Mouse (Mus musculus): ENCODE measurements around the gene Eef1akmt2. TPM values are rescaled to one million over a fixed set of nuclear protein-coding genes. Genes with fewer than 3 reads are reported as not detected.

Gene Eef1akmt2
- polyA plus RNA-seq, 1 experiment: 38.1 TPM

DNA sequence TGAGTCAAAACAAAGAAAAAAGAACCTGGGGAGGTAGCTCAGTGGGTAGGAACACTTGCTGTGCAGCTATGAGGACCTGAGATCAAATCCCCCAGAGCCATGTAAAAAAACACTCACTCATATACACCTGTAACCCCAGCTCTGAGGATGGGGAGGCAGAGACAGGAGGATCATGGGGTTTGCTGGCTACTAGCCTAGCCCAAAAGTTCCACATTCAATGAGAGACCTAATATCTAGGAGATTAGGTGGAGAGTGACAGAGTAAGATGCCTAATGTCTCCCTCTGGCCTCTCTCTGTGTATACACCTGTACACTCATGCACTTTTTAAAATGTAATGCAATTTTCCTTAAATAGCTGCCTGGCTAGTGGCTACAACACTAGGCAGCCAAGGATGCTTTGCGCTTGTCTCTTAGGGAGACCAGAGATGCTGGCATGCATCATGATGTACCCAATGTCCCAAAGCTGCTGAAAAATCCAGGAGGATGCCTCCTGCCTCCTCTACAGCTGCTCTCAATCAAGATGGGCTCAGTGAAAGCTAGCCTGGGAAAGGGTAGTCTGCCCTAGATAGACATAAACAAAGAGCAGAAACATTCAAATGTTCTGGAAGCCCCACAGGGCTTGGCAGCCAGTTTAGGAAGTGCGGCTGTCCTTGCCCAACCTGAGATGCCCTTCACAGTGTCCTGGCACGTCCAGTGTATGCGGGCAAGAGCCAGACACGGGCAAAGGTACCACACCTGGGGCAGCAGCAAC lies 39.3 kb upstream of the Eef1akmt2 start:
- TF ChIP-seq CTCF (IDR thresholded peaks at IDR 0.05; ENCODE audit: borderline replicate concordance, insufficient read depth, low read length) (no peak), POLR2A (IDR thresholded peaks at IDR 0.05; ENCODE audit: low read depth, low read length) (no peak)
- H3K27ac ChIP-seq (ENCODE audit: insufficient read depth, low read length): no peak overlapping the region
- no peaks in the 10 kb centered on the region for H3K4me1 ChIP-seq (ENCODE audit: control insufficient read depth, insufficient read depth, low read length)
- H3K4me3 ChIP-seq (ENCODE audit: insufficient read depth, low read length): no peak overlapping the region

DNA sequence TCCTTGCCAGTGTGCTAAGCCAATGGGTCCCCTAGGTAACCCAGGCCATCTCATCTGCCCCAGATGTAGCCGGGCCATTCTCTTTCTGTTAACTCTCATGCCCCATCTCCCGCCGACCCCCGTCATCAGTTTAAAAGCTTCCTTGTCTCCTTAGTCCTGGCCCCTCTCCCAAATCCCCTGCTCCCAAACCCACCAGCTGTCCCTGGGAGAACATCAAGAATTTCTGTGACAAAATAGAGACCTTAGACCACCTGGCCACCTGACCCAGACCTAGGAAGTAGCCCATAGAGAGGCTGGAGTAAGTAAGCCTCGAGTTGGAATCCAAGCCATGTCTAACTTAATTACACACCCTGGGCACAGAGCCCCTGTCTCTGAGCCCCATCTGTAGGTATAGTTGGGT lies 37.7 kb upstream of the Eef1akmt2 start:
- Histone ChIP-seq H3K4me1 (ENCODE audit: control insufficient read depth, insufficient read depth, low read length) (no peaks in the 10 kb centered on the region), H3K4me3 (ENCODE audit: insufficient read depth, low read length) (no peak overlapping the region), H3K27ac (ENCODE audit: insufficient read depth, low read length) (no peak overlapping the region)
- TF ChIP-seq CTCF (IDR thresholded peaks at IDR 0.05; ENCODE audit: borderline replicate concordance, insufficient read depth, low read length) (no peak), POLR2A (IDR thresholded peaks at IDR 0.05; ENCODE audit: low read depth, low read length) (no peak)

DNA sequence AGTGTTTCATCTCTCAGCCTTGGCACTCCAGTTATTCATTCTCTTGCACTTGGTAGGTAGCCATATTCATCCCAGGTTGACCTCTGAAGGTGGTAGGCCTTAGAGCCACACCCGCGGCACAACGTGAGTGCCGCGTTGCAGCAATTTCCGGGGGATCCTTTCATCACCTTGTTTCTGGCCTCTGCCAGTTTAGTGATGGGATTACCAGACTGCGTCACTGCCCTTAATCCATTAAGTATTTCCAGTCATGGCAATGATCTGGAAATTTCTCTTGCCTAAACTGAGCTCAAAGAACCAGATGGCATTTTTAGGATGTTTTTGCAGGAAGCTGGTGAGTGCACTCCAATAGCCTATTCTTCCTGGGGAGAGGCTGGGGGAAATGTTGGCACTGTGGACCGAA lies 37.2 kb upstream of the Eef1akmt2 start:
- TF ChIP-seq POLR2A (IDR thresholded peaks at IDR 0.05; ENCODE audit: low read depth, low read length) (no peak), CTCF (IDR thresholded peaks at IDR 0.05; ENCODE audit: borderline replicate concordance, insufficient read depth, low read length) (no peak)
- Histone ChIP-seq H3K4me3 (ENCODE audit: insufficient read depth, low read length) (no peak overlapping the region), H3K27ac (ENCODE audit: insufficient read depth, low read length) (no peak overlapping the region), H3K4me1 (ENCODE audit: control insufficient read depth, insufficient read depth, low read length) (no peaks in the 10 kb centered on the region)

DNA sequence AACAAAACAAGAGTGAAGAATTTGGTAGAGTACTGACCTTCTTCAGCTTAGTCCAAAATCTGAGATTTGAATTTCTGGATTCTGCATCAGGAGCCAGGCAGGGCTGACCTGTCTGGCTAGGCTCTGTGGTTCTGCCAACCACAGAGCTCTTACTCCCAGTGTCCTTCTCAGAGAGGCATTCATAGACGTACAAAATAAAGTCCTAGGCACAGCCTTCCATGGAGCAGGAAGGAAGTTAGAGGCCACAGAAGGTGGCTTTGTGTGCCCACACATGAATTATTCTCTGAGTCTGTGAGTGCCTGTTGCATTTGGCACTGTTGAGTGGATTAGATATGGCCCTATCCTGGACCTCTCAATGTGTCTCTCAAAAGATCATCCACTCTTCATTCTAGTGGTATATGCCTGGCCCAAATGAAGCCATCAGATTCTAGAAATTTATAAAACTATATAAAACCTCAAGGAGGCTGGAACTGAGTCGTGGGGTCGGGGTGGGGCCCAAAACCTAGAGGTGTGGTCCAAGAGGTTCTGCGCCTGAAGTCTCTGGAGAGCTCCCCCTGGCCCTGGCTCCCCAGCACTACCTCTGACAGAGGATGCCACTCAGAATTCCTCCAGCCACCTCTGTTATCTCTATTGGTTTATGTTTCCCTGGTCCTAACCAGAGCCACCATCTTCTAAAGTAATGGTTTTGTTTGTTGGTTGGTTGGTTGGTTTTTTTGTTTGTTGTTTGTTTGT lies 36.2 kb upstream of the Eef1akmt2 start:
- Histone ChIP-seq H3K4me3 (ENCODE audit: insufficient read depth, low read length) (no peak overlapping the region), H3K27ac (ENCODE audit: insufficient read depth, low read length) (no peak overlapping the region), H3K4me1 (ENCODE audit: control insufficient read depth, insufficient read depth, low read length) (no peaks in the 10 kb centered on the region)
- no peak for TF ChIP-seq POLR2A (IDR thresholded peaks at IDR 0.05; ENCODE audit: low read depth, low read length)
- no peak for TF ChIP-seq CTCF (IDR thresholded peaks at IDR 0.05; ENCODE audit: borderline replicate concordance, insufficient read depth, low read length)

DNA sequence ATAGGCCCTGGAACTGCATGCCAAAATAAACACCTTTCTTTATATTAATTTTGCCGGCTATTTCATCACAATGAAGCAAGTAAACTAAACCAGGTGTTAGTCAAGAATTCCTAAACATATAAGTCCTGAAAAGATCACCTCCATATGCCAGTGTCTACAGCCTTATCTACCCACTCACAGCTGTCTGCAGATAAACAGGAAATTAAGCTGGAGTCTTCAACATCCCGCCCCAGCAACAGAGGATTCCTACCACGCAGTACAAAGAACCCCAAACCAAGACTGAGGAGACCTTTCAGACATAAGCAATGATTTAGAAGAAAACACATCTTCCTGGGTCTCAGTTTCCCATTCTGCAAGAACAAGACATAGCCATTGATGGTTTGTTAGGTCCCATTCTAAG lies 35.6 kb upstream of the Eef1akmt2 start:
- Histone ChIP-seq H3K27ac (ENCODE audit: insufficient read depth, low read length) (no peak overlapping the region), H3K4me1 (ENCODE audit: control insufficient read depth, insufficient read depth, low read length) (no peaks in the 10 kb centered on the region), H3K4me3 (ENCODE audit: insufficient read depth, low read length) (no peak overlapping the region)
- no peak for TF ChIP-seq POLR2A (IDR thresholded peaks at IDR 0.05; ENCODE audit: low read depth, low read length)
- TF ChIP-seq CTCF (IDR thresholded peaks at IDR 0.05; ENCODE audit: borderline replicate concordance, insufficient read depth, low read length): no peak

DNA sequence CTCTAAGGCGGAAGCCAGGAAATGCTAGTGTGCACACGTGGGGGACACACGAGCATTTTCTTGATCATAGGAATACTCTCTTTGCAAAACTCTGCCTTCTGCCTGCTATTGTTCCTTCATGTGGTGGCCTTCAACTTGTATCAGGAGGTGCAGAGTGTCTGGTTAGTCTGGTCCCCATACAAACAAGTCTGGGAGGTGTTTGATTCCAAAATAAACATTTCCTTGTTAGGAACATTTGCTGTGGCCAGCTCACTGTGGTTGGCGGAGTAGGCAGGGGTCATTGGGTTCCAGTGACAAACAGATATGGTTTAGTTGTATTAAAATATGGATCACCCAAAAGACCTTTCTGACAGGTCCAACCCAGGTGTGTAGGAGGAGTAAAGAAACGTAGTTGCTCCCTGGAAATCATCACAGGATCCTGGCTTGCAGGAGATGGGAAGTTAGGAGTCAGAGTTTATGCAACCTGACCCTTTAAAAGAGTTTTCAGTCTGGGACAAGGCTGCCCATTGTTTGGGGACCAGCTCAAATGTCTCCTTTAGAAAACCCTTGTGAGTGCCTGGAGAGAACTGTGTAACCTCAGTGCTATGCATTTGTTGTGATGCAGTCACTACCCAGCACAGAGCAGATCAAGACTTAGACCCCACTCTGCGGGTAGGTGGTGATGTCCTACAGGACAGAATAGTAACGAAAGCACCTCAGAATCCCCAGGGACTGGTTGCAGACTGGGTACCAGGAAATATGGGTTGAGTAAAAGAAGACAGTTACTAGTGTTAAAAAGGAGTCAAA lies 34.7 kb upstream of the Eef1akmt2 start:
- Histone ChIP-seq H3K4me1 (ENCODE audit: control insufficient read depth, insufficient read depth, low read length) (no peaks in the 10 kb centered on the region), H3K4me3 (ENCODE audit: insufficient read depth, low read length) (no peak overlapping the region), H3K27ac (ENCODE audit: insufficient read depth, low read length) (no peak overlapping the region)
- TF ChIP-seq CTCF (IDR thresholded peaks at IDR 0.05; ENCODE audit: borderline replicate concordance, insufficient read depth, low read length): no peak

DNA sequence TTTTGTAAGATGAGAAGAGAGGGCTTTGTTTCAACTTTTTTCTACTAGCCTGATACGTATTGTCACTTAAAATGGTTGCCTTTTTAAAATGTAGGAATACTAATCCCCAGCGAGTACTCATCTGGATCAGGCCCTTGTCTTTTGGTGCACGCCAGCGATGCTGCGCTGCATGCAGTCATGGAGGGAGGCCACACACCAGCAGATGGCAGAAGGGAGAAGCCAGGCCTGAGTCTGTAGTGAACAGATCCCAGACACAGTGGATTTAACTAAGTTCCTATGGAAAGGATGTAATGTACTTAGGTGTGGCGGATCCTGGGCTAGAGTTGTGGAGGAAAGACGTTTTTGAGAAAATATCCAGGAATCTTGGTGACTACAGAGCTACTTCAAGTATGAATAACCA lies 31.6 kb upstream of the Eef1akmt2 start:
- Histone ChIP-seq H3K27ac (ENCODE audit: insufficient read depth, low read length) (no peak overlapping the region), H3K4me3 (ENCODE audit: insufficient read depth, low read length) (no peak overlapping the region), H3K4me1 (ENCODE audit: control insufficient read depth, insufficient read depth, low read length) (no peaks in the 10 kb centered on the region)
- peak; percentile 42; the same call in 1 of the 2 replicates for TF ChIP-seq CTCF (IDR thresholded peaks at IDR 0.05; ENCODE audit: borderline replicate concordance, insufficient read depth, low read length)
- no peak for TF ChIP-seq POLR2A (IDR thresholded peaks at IDR 0.05; ENCODE audit: low read depth, low read length)

DNA sequence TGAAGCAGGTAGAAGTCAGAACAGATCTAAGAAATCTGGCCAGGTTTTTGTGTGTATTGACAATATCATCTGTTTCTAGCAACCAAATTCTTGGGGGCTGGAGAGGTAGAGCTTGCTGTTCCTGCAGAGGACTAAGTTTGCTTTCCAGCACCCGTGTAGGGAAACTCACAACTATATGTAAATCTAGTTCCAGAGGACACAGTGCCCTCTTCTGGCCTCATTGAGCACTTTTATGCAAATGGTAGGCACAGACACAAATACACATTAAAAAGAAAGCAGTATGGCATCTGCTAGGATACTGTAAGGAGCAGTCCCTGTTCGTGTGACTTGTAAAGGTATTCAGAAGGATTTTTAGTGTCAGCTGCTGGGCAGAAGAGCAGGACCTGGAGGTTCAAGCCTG lies 29.9 kb upstream of the Eef1akmt2 start:
- H3K27ac ChIP-seq (ENCODE audit: insufficient read depth, low read length): no peak overlapping the region

DNA sequence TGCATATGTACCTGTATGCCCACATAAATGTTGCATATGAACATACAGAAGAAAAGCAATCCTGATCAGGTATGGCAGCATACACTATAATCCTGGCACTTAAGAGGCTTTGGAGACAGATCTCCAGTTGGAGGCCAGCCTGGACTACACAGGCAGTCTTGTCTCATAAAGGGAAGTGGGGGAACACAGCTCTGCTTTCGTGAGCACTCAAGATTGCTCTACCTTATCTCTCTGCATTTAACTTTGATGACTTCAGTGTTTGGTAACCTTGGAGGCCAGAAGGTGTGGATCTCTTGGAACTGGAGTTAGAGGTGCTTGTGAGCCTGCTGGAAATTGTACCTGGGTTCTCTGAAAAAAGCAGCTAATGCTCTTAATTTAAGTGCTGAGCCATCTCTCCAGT lies 27.8 kb upstream of the Eef1akmt2 start:
- Histone ChIP-seq H3K4me1 (ENCODE audit: control insufficient read depth, insufficient read depth, low read length) (no peaks in the 10 kb centered on the region), H3K4me3 (ENCODE audit: insufficient read depth, low read length) (no peak overlapping the region), H3K27ac (ENCODE audit: insufficient read depth, low read length) (no peak overlapping the region)
- TF ChIP-seq POLR2A (IDR thresholded peaks at IDR 0.05; ENCODE audit: low read depth, low read length): no peak
- no peak for TF ChIP-seq CTCF (IDR thresholded peaks at IDR 0.05; ENCODE audit: borderline replicate concordance, insufficient read depth, low read length)

More for the DNA sequence above, 29.9 kb upstream of the Eef1akmt2 start:
- Histone ChIP-seq H3K4me3 (ENCODE audit: insufficient read depth, low read length) (no peak overlapping the region), H3K4me1 (ENCODE audit: control insufficient read depth, insufficient read depth, low read length) (no peaks in the 10 kb centered on the region)
- TF ChIP-seq CTCF (IDR thresholded peaks at IDR 0.05; ENCODE audit: borderline replicate concordance, insufficient read depth, low read length) (no peak), POLR2A (IDR thresholded peaks at IDR 0.05; ENCODE audit: low read depth, low read length) (no peak)
